Mouse (Mus musculus): Measurements from ENCODE around the gene Arhgap31. TPM values are rescaled to one million over a fixed set of nuclear protein-coding genes. Genes with fewer than 3 reads are reported as not detected.

Arhgap31 gene
- polyA plus RNA-seq, 1 experiment, result 36.1 TPM

- Histone ChIP-seq H3K27ac (ENCODE audit: insufficient read depth, low read depth, low read length) (no peak overlapping the region), H3K4me1 (ENCODE audit: control insufficient read depth, insufficient read depth, low read length) (no peaks in the 10 kb centered on the region), H3K4me3 (ENCODE audit: insufficient read depth, low read length) (no peak overlapping the region)
- peak; percentile 63 for TF ChIP-seq CTCF (IDR thresholded peaks at IDR 0.05; ENCODE audit: low read depth, low read length)
- TF ChIP-seq POLR2A (IDR thresholded peaks at IDR 0.05; ENCODE audit: borderline replicate concordance, low read depth, low read length), result no peak
These were observed 94.0 kb downstream of the Arhgap31 start for GRCm38 (mm10) chr16:38619054-38619453.

- TF ChIP-seq CTCF (IDR thresholded peaks at IDR 0.05; ENCODE audit: low read depth, low read length), result no peak
- no peak for TF ChIP-seq POLR2A (IDR thresholded peaks at IDR 0.05; ENCODE audit: borderline replicate concordance, low read depth, low read length)
- no peak overlapping the region for H3K27ac ChIP-seq (ENCODE audit: insufficient read depth, low read depth, low read length)
- no peaks in the 10 kb centered on the region for H3K4me1 ChIP-seq (ENCODE audit: control insufficient read depth, insufficient read depth, low read length)
- H3K4me3 ChIP-seq (ENCODE audit: insufficient read depth, low read length), result no peak overlapping the region
These were observed 95.1 kb downstream of the Arhgap31 start for GRCm38 (mm10) chr16:38617977-38618376.

- TF ChIP-seq CTCF (IDR thresholded peaks at IDR 0.05; ENCODE audit: low read depth, low read length) (no peak), POLR2A (IDR thresholded peaks at IDR 0.05; ENCODE audit: borderline replicate concordance, low read depth, low read length) (no peak)
- no peak overlapping the region for H3K27ac ChIP-seq (ENCODE audit: insufficient read depth, low read depth, low read length)
- H3K4me3 ChIP-seq (ENCODE audit: insufficient read depth, low read length), result no peak overlapping the region
- H3K4me1 ChIP-seq (ENCODE audit: control insufficient read depth, insufficient read depth, low read length), result no peaks in the 10 kb centered on the region
These were observed 99.4 kb downstream of the Arhgap31 start for GRCm38 (mm10) chr16:38613646-38614045.

- no peak overlapping the region for H3K4me3 ChIP-seq (ENCODE audit: insufficient read depth, low read length)
- no peaks in the 10 kb centered on the region for H3K4me1 ChIP-seq (ENCODE audit: control insufficient read depth, insufficient read depth, low read length)
- TF ChIP-seq CTCF (IDR thresholded peaks at IDR 0.05; ENCODE audit: low read depth, low read length) (no peak), POLR2A (IDR thresholded peaks at IDR 0.05; ENCODE audit: borderline replicate concordance, low read depth, low read length) (no peak)
- H3K27ac ChIP-seq (ENCODE audit: insufficient read depth, low read depth, low read length), result no peak overlapping the region
These were observed 100.4 kb downstream of the Arhgap31 start for GRCm38 (mm10) chr16:38612646-38613045.

GRCm38 (mm10) chr16:38609092-38609491 lies 104.0 kb downstream of the Arhgap31 start:
- H3K4me3 ChIP-seq (ENCODE audit: insufficient read depth, low read length), result no peak overlapping the region
- H3K4me1 ChIP-seq (ENCODE audit: control insufficient read depth, insufficient read depth, low read length), result no peaks in the 10 kb centered on the region
- H3K27ac ChIP-seq (ENCODE audit: insufficient read depth, low read depth, low read length), result no peak overlapping the region
- no peak for TF ChIP-seq POLR2A (IDR thresholded peaks at IDR 0.05; ENCODE audit: borderline replicate concordance, low read depth, low read length)
- TF ChIP-seq CTCF (IDR thresholded peaks at IDR 0.05; ENCODE audit: low read depth, low read length), result no peak

GRCm38 (mm10) chr16:38608687-38609086 lies 104.4 kb downstream of the Arhgap31 start:
- Histone ChIP-seq H3K4me3 (ENCODE audit: insufficient read depth, low read length) (no peak overlapping the region), H3K27ac (ENCODE audit: insufficient read depth, low read depth, low read length) (no peak overlapping the region), H3K4me1 (ENCODE audit: control insufficient read depth, insufficient read depth, low read length) (no peaks in the 10 kb centered on the region)
- TF ChIP-seq POLR2A (IDR thresholded peaks at IDR 0.05; ENCODE audit: borderline replicate concordance, low read depth, low read length), result no peak
- TF ChIP-seq CTCF (IDR thresholded peaks at IDR 0.05; ENCODE audit: low read depth, low read length), result no peak

GRCm38 (mm10) chr16:38606509-38606908 lies 106.6 kb downstream of the Arhgap31 start:
- Histone ChIP-seq H3K27ac (ENCODE audit: insufficient read depth, low read depth, low read length) (no peak overlapping the region), H3K4me3 (ENCODE audit: insufficient read depth, low read length) (no peak overlapping the region), H3K4me1 (ENCODE audit: control insufficient read depth, insufficient read depth, low read length) (no peaks in the 10 kb centered on the region)
- TF ChIP-seq POLR2A (IDR thresholded peaks at IDR 0.05; ENCODE audit: borderline replicate concordance, low read depth, low read length) (no peak), CTCF (IDR thresholded peaks at IDR 0.05; ENCODE audit: low read depth, low read length) (no peak)

- no peak for TF ChIP-seq CTCF (IDR thresholded peaks at IDR 0.05; ENCODE audit: low read depth, low read length)
- Histone ChIP-seq H3K4me1 (ENCODE audit: control insufficient read depth, insufficient read depth, low read length) (no peaks in the 10 kb centered on the region), H3K4me3 (ENCODE audit: insufficient read depth, low read length) (no peak overlapping the region), H3K27ac (ENCODE audit: insufficient read depth, low read depth, low read length) (no peak overlapping the region)
These were observed 109.9 kb downstream of the Arhgap31 start for GRCm38 (mm10) chr16:38602989-38603804.

GRCm38 (mm10) chr16:38598986-38599680 lies 113.9 kb downstream of the Arhgap31 start:
- Histone ChIP-seq H3K27ac (ENCODE audit: insufficient read depth, low read depth, low read length) (no peak overlapping the region), H3K4me1 (ENCODE audit: control insufficient read depth, insufficient read depth, low read length) (no peaks in the 10 kb centered on the region)
- no peak for TF ChIP-seq CTCF (IDR thresholded peaks at IDR 0.05; ENCODE audit: low read depth, low read length)
- no peak for TF ChIP-seq POLR2A (IDR thresholded peaks at IDR 0.05; ENCODE audit: borderline replicate concordance, low read depth, low read length)

GRCm38 (mm10) chr16:38596651-38597050 lies 116.4 kb downstream of the Arhgap31 start:
- H3K4me3 ChIP-seq (ENCODE audit: insufficient read depth, low read length), result no peak overlapping the region
- no peak for TF ChIP-seq CTCF (IDR thresholded peaks at IDR 0.05; ENCODE audit: low read depth, low read length)
- TF ChIP-seq POLR2A (IDR thresholded peaks at IDR 0.05; ENCODE audit: borderline replicate concordance, low read depth, low read length), result no peak
- H3K27ac ChIP-seq (ENCODE audit: insufficient read depth, low read depth, low read length), result no peak overlapping the region
- no peaks in the 10 kb centered on the region for H3K4me1 ChIP-seq (ENCODE audit: control insufficient read depth, insufficient read depth, low read length)

More at GRCm38 (mm10) chr16:38598986-38599680, 113.9 kb downstream of the Arhgap31 start:
- H3K4me3 ChIP-seq (ENCODE audit: insufficient read depth, low read length), result no peak overlapping the region
